Mouse (Mus musculus): ENCODE data around the gene Irf1.
A peak's percentile ranks its signal among the peaks of the same experiment; 100 is the strongest.

Gene Irf1

GRCm38 (mm10) chr11:53810156-53810555, 40.3 kb downstream of the Irf1 start:
- peak; percentile 54 for DNase-seq (ENCODE audit: low read depth, low spot score)

DNA sequence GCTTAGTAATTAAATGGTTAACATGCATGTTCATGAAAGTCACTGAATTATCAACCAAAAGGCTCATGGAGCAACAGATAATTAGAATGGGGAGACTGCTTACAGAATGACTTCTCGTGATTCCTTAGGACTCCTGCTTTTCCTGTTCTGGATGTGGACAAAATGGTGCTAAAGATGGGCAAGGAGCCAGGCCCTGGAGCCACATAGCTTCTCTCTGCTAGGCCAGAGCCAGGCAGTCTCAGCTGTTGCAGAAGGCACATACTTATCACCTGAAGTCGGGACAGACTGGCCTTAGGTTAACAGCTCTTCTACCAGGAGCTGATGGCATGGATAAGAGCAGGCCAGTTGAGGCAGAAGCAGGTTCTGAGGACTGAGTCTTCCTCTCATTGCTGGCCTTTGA, 40.9 kb downstream of the Irf1 start:
- DNase-seq (ENCODE audit: low read depth, low spot score) = no peak

DNA sequence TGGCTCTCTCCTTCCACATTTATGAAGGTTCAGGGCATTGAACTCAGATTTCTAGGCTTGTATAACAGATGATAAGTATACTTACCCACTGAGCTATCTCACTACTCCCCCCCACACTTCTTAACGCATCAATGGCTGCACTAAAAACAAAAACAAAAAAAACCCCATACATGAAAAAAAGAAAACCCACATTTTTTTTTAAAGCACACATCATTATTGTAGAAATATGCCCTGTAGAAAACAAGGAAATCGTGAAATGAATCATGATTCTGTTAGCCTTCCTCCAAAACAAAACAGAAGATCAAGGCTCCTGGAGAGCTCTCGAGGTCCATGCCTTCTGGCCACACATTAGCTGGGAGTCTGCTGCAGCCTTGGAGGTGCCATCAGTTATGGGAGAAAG, 41.5 kb downstream of the Irf1 start:
- no peak for DNase-seq (ENCODE audit: low read depth, low spot score)

DNA sequence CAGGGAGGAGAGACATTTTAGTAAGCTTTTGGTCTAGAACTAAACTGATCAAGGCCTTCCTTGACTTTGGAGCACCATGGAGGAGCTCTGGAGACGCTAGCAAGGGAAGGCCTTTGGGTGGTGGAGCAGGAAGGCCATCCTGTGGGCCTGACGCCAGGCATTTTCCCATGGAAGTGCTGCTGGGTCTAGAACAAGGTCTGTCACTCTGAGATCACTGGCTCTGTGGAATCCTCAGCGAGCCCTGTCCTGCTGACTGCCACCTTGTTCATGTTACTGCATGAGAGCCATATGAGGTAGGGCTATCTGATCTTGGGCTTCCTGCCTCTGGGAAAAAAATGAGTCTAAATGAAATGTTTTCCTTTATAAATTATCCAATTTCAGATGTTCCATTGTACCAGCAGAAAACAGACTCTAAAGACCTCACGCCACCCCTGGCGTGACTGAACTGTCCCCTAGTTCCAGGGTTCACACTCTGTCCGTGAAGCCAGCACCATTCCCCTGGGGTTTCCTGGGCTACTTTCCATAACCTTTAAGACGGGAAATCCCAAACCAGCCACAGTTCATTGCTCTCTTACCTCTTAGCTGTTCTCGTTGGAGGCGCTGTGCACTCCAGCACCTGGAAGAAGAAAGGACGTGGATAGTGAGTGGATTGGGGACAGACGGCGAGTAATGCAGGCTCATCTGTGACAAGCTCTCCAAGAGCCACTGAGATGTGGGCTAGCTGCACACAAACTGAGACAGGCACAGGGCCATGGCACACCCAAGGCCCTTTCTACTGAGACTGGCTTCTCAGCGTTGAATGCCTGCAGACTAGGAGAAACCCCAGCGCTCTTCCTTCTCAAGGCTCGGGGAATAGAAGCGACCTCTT, 43.4 kb downstream of the Irf1 start:
- no peak for DNase-seq (ENCODE audit: low read depth, low spot score)

- no peak for DNase-seq (ENCODE audit: low read depth, low spot score)
Measured at GRCm38 (mm10) chr11:53814810-53815209, 45.0 kb downstream of the Irf1 start.

- DNase-seq (ENCODE audit: low read depth, low spot score) = no peak
Measured at GRCm38 (mm10) chr11:53816841-53817375, 47.1 kb downstream of the Irf1 start.

DNA sequence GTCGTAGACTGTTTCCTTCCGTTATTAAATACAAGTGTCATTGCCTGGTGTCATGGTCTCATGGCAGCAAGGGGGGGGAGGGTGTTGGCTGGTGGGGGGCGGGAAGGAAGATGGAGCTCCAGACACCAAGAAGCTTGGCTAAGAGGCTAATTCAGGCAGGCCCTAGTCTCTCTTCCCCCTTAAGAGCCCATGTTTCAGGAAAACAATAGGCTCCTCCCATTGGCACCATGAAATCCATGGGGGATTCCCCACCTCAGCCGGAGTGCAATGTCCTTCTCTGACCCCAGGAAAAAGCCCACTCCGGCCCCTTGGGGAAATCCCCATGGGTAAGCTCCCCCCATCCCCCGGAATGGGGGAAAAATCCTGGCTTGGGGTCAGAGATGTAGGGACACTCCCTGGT, 49.0 kb downstream of the Irf1 start:
- DNase-seq (ENCODE audit: low read depth, low spot score) = no peak

DNA sequence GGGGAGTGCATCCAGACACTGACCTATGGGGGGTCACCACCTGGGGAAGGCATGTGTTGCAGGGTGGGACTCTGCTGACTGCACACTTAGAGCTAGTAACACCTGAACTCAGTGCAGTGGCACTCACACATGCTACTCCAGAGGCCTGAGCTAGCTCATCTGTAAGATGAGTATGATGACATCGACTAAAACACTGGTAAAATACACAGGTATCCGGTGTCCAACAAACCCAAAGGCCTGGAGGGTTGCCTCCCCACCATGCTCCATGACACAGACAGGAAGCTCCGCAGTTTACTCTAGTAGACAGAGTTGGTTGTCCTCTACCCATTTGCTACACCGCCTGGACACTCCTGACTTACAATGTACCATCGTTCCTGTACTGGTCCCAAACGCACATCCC, 49.7 kb downstream of the Irf1 start:
- DNase-seq (ENCODE audit: low read depth, low spot score) = no peak

DNA sequence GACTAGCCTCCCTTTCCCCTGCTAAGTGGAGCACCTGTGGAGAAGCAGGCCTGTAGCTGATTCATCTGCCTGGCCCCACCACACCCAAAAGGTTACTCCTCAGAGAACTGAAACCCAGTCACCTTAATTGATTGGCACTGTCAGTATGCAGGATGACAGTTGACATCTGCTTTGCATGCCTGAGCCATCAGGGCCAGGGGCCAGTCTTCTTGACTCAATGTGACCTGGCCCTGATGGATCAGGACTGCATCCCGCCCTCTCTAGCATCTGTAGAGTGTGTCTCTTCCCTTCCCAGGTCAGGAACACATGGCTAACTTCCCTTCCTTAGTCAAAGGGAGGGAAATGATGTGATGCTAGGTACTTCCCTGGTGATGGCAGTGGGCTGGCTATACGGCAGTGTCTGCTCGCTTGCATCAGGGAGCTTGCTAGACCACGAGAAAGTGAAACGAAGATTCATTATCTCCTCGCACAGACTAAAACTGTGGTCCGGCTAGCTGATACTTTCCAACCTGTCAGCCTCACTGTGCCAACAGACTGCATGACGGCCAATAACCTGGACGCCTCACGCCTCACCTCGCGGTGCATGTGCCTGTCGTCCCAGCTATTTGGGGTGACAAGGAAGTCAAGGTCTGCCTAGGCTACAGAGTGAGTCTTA, 50.8 kb downstream of the Irf1 start:
- no peak for DNase-seq (ENCODE audit: low read depth, low spot score)

GRCm38 (mm10) chr11:53821230-53821944, 51.6 kb downstream of the Irf1 start:
- no peak for DNase-seq (ENCODE audit: low read depth, low spot score)

DNA sequence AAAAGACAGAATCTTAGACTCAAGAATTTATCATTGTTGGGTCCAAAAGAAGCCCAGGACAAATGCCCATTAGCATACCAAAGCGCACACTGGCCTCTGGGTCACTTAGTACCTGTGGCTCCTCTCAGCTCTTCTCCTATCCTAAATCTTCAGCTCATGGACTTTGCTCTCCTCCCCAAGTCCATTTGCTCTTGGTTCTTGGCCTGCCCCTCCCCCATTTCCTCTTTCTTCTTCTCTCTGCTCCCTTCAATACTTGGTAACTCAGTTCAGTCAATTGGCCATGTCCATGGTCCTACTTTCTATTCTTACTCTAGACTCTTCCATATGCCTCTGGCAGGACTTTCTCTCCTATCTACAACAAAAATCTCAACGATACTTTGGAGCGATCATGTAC, 52.1 kb downstream of the Irf1 start:
- no peak for DNase-seq (ENCODE audit: low read depth, low spot score)

GRCm38 (mm10) chr11:53825409-53825808, 55.6 kb downstream of the Irf1 start:
- no peak for DNase-seq (ENCODE audit: low read depth, low spot score)

All from CD4-positive helper T cell, adult 2 months (primary cell).